Mouse (Mus musculus) MEL (cell line): ENCODE measurements around the gene Asb16. TPM values are rescaled to one million over a fixed set of nuclear protein-coding genes. Genes with fewer than 3 reads are reported as not detected.
A peak's percentile ranks its signal among the peaks of the same experiment; 100 is the strongest.

Experiments used
- DNase-seq: peaks from one replicate; pipeline ENCODE4 v3.0.0; 2011; ENCODE audit warnings: low read depth, low spot score
- H3K27ac ChIP-seq: 2 replicates; pipeline ENCODE4 v1.5.1; 2012; ENCODE audit warnings: low read depth, mild to moderate bottlenecking, control low read depth, low read length, moderate library complexity; ENCODE audit not compliant: control insufficient read depth
- H3K27me3 ChIP-seq, 2 experiments: fragments of 150-350 bp in 1 of 2; sonication (generic) in 1 of 2; 2 replicates each; pipeline ENCODE4 v1.6.1; 2012; ENCODE audit warnings: low read length in 2 of 2, mild to moderate bottlenecking in 2 of 2, improper control_type of control experiment in 1 of 2, moderate library complexity in 1 of 2; ENCODE audit not compliant: insufficient read depth in 2 of 2, control insufficient read depth in 1 of 2
- H3K36me3 ChIP-seq, 2 experiments: 2 replicates each; pipeline ENCODE4 v1.6.1; 2012 to 2014; ENCODE audit warnings: low read length in 2 of 2, improper control_type of control experiment in 1 of 2, inconsistent platforms in 1 of 2, mild to moderate bottlenecking in 1 of 2; ENCODE audit not compliant: insufficient read depth in 2 of 2, control insufficient read depth in 1 of 2
- H3K4me1 ChIP-seq, 2 experiments: fragments of 150-350 bp in 1 of 2; sonication (generic) in 1 of 2; 2 replicates each; pipeline ENCODE4 v1.6.1; 2012; ENCODE audit warnings: low read length in 2 of 2, improper control_type of control experiment in 1 of 2, mild to moderate bottlenecking in 1 of 2; ENCODE audit not compliant: insufficient read depth in 2 of 2, control insufficient read depth in 1 of 2
- H3K4me3 ChIP-seq, 2 experiments: fragments of 150-350 bp in 1 of 2; sonication (generic) in 1 of 2; 2 replicates each; pipeline ENCODE4 v1.5.1; 2012; ENCODE audit warnings: low read depth in 2 of 2, low read length in 2 of 2, mild to moderate bottlenecking in 2 of 2, moderate library complexity in 2 of 2, control low read depth in 1 of 2, improper control_type of control experiment in 1 of 2; ENCODE audit not compliant: control insufficient read depth in 1 of 2, insufficient read depth in 1 of 2
- H3K79me2 ChIP-seq: 2 replicates; pipeline ENCODE4 v1.6.1; 2012; ENCODE audit warnings: mild to moderate bottlenecking, low read length, moderate library complexity; ENCODE audit not compliant: control insufficient read depth, poor library complexity, insufficient read depth
- H3K9ac ChIP-seq: 2 replicates; pipeline ENCODE4 v1.6.1; 2012; ENCODE audit warnings: low read depth, mild to moderate bottlenecking, control low read depth, low read length, moderate library complexity; ENCODE audit not compliant: control insufficient read depth, poor library complexity, severe bottlenecking
- H3K9me3 ChIP-seq: fragments of 150-350 bp; sonication (generic); replicated peaks from 2 replicates; pipeline ENCODE4 v1.6.1; 2012; ENCODE audit warnings: mild to moderate bottlenecking, low read length, improper control_type of control experiment, moderate library complexity; ENCODE audit not compliant: insufficient read depth
- BHLHE40 ChIP-seq: IDR thresholded peaks from 2 replicates; pipeline ENCODE4 v1.6.1; 2012; ENCODE audit warnings: low read depth, mild to moderate bottlenecking, inconsistent platforms, low read length, improper control_type of control experiment, borderline replicate concordance
- E2F4 ChIP-seq: IDR thresholded peaks from 2 replicates; pipeline ENCODE4 v1.6.1; 2011; ENCODE audit warnings: low read depth, low read length, improper control_type of control experiment, borderline replicate concordance
- ELF1 ChIP-seq: IDR thresholded peaks from 2 replicates; pipeline ENCODE4 v1.6.1; 2014; ENCODE audit warnings: low read depth, mild to moderate bottlenecking, inconsistent platforms, low read length, improper control_type of control experiment, moderate library complexity
- EP300 ChIP-seq, 2 experiments: IDR thresholded peaks; 2 replicates each; pipeline ENCODE4 v1.6.1; 2011; ENCODE audit warnings: improper control_type of control experiment in 2 of 2, low read length in 2 of 2, low read depth in 1 of 2, mild to moderate bottlenecking in 1 of 2
- ETS1 ChIP-seq: IDR thresholded peaks from 2 replicates; pipeline ENCODE4 v1.6.1; 2012; ENCODE audit warnings: low read depth, mild to moderate bottlenecking, inconsistent platforms, low read length, improper control_type of control experiment, moderate library complexity
- GATA1 ChIP-seq: IDR thresholded peaks from 2 replicates; pipeline ENCODE4 v1.6.1; 2011; ENCODE audit warnings: low read depth, low read length, improper control_type of control experiment
- HCFC1 ChIP-seq: IDR thresholded peaks from 2 replicates; pipeline ENCODE4 v1.6.1; 2012; ENCODE audit warnings: low read depth, mild to moderate bottlenecking, inconsistent platforms, low read length, improper control_type of control experiment, moderate library complexity
- JUND ChIP-seq: IDR thresholded peaks from 2 replicates; pipeline ENCODE4 v1.6.1; 2011; ENCODE audit warnings: low read depth, mild to moderate bottlenecking, improper control_type of control experiment, low read length
- MAZ ChIP-seq: IDR thresholded peaks from 2 replicates; pipeline ENCODE4 v1.6.1; 2012; ENCODE audit warnings: low read depth, mild to moderate bottlenecking, inconsistent platforms, low read length, improper control_type of control experiment
- MXI1 ChIP-seq: IDR thresholded peaks from 2 replicates; pipeline ENCODE4 v1.6.1; 2011; ENCODE audit warnings: mild to moderate bottlenecking, low read depth, low read length, improper control_type of control experiment
- MYB ChIP-seq: IDR thresholded peaks from 2 replicates; pipeline ENCODE4 v1.6.1; 2011; ENCODE audit warnings: mild to moderate bottlenecking, low read depth, low read length, improper control_type of control experiment
- NRF1 ChIP-seq: IDR thresholded peaks from 2 replicates; pipeline ENCODE4 v1.6.1; 2014; ENCODE audit warnings: low read depth, mild to moderate bottlenecking, inconsistent platforms, low read length, improper control_type of control experiment, moderate library complexity; ENCODE audit not compliant: poor library complexity, insufficient read depth, severe bottlenecking
- RAD21 ChIP-seq: IDR thresholded peaks from 2 replicates; pipeline ENCODE4 v1.6.1; 2011; ENCODE audit warnings: mild to moderate bottlenecking, low read depth, low read length, improper control_type of control experiment
- RCOR1 ChIP-seq: IDR thresholded peaks from 2 replicates; pipeline ENCODE4 v1.6.1; 2012; ENCODE audit warnings: low read depth, mild to moderate bottlenecking, inconsistent platforms, low read length, improper control_type of control experiment
- SMC3 ChIP-seq: IDR thresholded peaks from 2 replicates; pipeline ENCODE4 v1.6.1; 2011; ENCODE audit warnings: low read depth, low read length, improper control_type of control experiment
- TAL1 ChIP-seq: IDR thresholded peaks from 2 replicates; pipeline ENCODE4 v1.6.1; 2012; ENCODE audit warnings: mild to moderate bottlenecking, inconsistent platforms, low read length, moderate library complexity, mixed read lengths
- TBP ChIP-seq: IDR thresholded peaks from 2 replicates; pipeline ENCODE4 v1.8.0; 2011; ENCODE audit warnings: low read depth, low read length, improper control_type of control experiment
- UBTF ChIP-seq: IDR thresholded peaks from 2 replicates; pipeline ENCODE4 v1.6.1; 2012; ENCODE audit warnings: low read depth, mild to moderate bottlenecking, inconsistent platforms, low read length, improper control_type of control experiment, moderate library complexity, borderline replicate concordance; ENCODE audit not compliant: insufficient read depth
- USF1 ChIP-seq: IDR thresholded peaks from 2 replicates; pipeline ENCODE4 v1.6.1; 2014; ENCODE audit warnings: low read depth, mild to moderate bottlenecking, inconsistent platforms, low read length, improper control_type of control experiment, moderate library complexity
- polyA plus RNA-seq, 2 experiments: library from polyadenylated mRNA; stranded (reverse) in 1 of 2; unstranded in 1 of 2; fragments of >175 nt in 1 of 2; fragments of >200 nt in 1 of 2; gene quantifications; 2 replicates each; pipeline versions ENCODE4 v1.2.1 to v1.2.4; 2012; ENCODE audit warnings: low replicate concordance in 2 of 2, low read depth in 1 of 2; ENCODE audit not compliant: insufficient read length in 2 of 2, insufficient read depth in 1 of 2, missing spikeins in 1 of 2
- total RNA-seq: library from RNA; depleted of rRNA; stranded (reverse); fragments of 300-350 nt; gene quantifications from 2 replicates; pipeline ENCODE4 v1.2.3, GENCODE M21; 2012

The Asb16 gene
- total and polyA plus RNA-seq, 3 experiments = 4.4 to 8.5 TPM; not detected in 1

DNA sequence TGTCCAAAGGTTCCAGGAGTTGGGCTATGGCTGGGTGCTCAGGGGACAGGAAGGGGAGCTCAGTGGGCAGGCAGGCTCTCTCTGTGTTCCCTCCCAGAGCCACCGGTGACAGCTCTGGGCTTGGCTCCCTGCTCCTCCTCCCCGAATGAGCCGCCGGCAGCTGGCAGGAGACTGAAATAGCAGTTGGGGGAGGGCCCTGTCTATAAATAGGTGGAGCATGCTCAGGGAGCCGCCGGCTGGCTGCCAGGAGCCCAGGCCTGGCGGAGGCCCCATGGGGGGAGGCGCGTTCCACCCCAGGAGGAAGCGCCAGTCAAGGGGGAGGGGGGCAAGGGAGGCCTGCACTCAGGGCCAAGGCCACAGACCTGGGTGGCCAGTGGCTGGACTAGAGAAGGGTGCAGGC, 49.8 kb upstream of the Asb16 start (continued):
- TF ChIP-seq UBTF (peak; percentile 99), BHLHE40 (peak; percentile 81), E2F4 (no peak), RAD21 (no peak), JUND (no peak), ETS1 (peak; percentile 98), EP300 (IDR thresholded peaks at IDR 0.05; ENCODE audit: low read depth in 1 of 2, low read length in 2 of 2) (peak; percentile 72 to 73), RCOR1 (peak; percentile 55; the same call in 1 of the 2 replicates), TBP (peak; percentile 96), NRF1 (peak; percentile 89), HCFC1 (0 out of 2 replicates have a peak, but pooled peaks have one; percentile 59)
- TF ChIP-seq, all 39 proteins: peak for 18

DNA sequence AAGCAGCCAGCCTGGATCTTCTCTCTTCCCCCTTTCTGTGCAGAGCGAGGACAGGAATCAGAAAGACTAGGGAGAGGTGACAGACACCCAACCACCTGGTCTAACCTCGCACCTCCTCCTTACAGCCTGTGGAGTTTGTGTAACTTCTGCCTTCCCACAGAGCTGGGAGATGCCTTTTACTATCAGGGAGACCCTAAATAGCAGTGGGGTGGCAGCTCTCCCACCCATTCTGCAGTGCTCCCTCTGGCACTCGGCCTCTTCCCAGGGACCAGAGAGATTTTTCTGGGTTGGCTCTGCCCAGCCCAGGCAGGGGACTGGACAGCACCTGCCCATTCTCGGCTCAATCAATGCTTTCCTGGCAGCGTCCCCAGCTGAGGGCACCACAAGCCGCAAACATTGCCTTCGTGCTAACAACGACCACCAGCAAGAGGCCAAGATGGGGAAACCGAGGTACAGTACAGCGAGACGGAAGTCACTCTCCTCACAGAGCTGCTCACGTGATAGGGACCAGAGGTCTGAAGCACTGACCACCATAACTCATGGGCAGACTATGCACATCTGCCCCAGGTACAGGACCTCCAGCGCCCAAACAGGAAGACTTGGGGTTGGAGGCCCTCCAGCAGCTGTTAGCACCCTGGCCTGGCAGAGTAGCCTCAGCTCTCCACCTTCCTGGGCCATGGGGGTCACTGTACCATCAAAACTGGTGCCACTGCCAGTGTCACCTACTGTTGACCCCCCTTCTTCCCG, 49.1 kb upstream of the Asb16 start:
- H3K4me3 ChIP-seq = no peak overlapping the region
- TF ChIP-seq MYB (no peak), HCFC1 (no peak), ELF1 (no peak), JUND (no peak), TAL1 (no peak), EP300 (IDR thresholded peaks at IDR 0.05; ENCODE audit: low read depth in 1 of 2, low read length in 2 of 2) (no peak; a peak in 1 of 4 replicates), SMC3 (no peak), UBTF (no peak)
- TF ChIP-seq, all 39 proteins: peak for 0
- H3K9ac ChIP-seq = peak overlapping the region; percentile 3; the same call in 1 of the 2 replicates
- peaks cover 0 to 34% of the 10 kb centered on the region in 2 experiments; a peak in 2 of 4 replicates for H3K36me3 ChIP-seq
- H3K27ac ChIP-seq = peak overlapping the region; percentile 5; the same call in 1 of the 2 replicates
- no peaks in the 10 kb centered on the region for H3K9me3 ChIP-seq
- peaks cover 20 to 56% of the 10 kb centered on the region in 2 experiments for H3K4me1 ChIP-seq
- H3K79me2 ChIP-seq = no peaks in the 10 kb centered on the region
- no peaks in the 10 kb centered on the region for H3K27me3 ChIP-seq
- DNase-seq = no peak

- H3K4me1 ChIP-seq = peaks cover 20 to 56% of the 10 kb centered on the region in 2 experiments
- no peak overlapping the region for H3K4me3 ChIP-seq
- no peaks in the 10 kb centered on the region for H3K27me3 ChIP-seq
- peak overlapping the region; percentile 25; the same call in 1 of the 2 replicates for H3K9ac ChIP-seq
- no peaks in the 10 kb centered on the region for H3K9me3 ChIP-seq
- no peaks in the 10 kb centered on the region for H3K79me2 ChIP-seq
- peaks cover 0 to 34% of the 10 kb centered on the region in 2 experiments; a peak in 2 of 4 replicates for H3K36me3 ChIP-seq
- TF ChIP-seq MAZ (0 out of 2 replicates have a peak, but pooled peaks have one; percentile 3), GATA1 (no peak), RAD21 (no peak), USF1 (no peak), MXI1 (0 out of 2 replicates have a peak, but pooled peaks have one; percentile 5), SMC3 (no peak), EP300 (IDR thresholded peaks at IDR 0.05; ENCODE audit: low read depth in 1 of 2, low read length in 2 of 2) (no peak)
- TF ChIP-seq, all 39 proteins: peak for 2
- DNase-seq = no peak
- H3K27ac ChIP-seq = no peak overlapping the region
Measured at GRCm38 (mm10) chr11:102219994-102220346, 48.6 kb upstream of the Asb16 start.
